Mouse (Mus musculus) frontal cortex, postnatal 14 days (tissue): ENCODE data around the gene Gm3854.
A peak's percentile ranks its signal among the peaks of the same experiment; 100 is the strongest.

Experiments
- DNase-seq, 2 experiments: peaks; one replicate each; pipeline ENCODE4 v3.0.0; 2022; ENCODE audit warnings: low spot score in 2 of 2

Gene Gm3854

GRCm38 (mm10) chr7:6386995-6387394 lies 43.4 kb downstream of the Gm3854 start:
- no peak for DNase-seq

GRCm38 (mm10) chr7:6388971-6389370 lies 45.4 kb downstream of the Gm3854 start:
- no peak for DNase-seq

GRCm38 (mm10) chr7:6389449-6389848 lies 45.9 kb downstream of the Gm3854 start:
- DNase-seq, result no peak

- DNase-seq, result peak; percentile 57 to 63
Measured at GRCm38 (mm10) chr7:6397996-6398975, 54.7 kb downstream of the Gm3854 start, which contains the start of gene Smim17. Gene Smim17 (plus strand): TSS chr7:6398715.
